Mouse (Mus musculus) embryonic fibroblast, embryonic 13.5 days (primary cell): ENCODE results near the gene Card11.

Experiments used
- CTCF ChIP-seq: IDR thresholded peaks from 2 replicates; pipeline ENCODE4 v1.5.1; 2011; ENCODE audit warnings: mild to moderate bottlenecking, control low read depth, low read length, moderate library complexity, borderline replicate concordance; ENCODE audit not compliant: insufficient read depth
- POLR2A ChIP-seq: IDR thresholded peaks from 2 replicates; pipeline ENCODE4 v1.6.1; 2011; ENCODE audit warnings: low read depth, mild to moderate bottlenecking, control low read depth, low read length, moderate library complexity

DNA sequence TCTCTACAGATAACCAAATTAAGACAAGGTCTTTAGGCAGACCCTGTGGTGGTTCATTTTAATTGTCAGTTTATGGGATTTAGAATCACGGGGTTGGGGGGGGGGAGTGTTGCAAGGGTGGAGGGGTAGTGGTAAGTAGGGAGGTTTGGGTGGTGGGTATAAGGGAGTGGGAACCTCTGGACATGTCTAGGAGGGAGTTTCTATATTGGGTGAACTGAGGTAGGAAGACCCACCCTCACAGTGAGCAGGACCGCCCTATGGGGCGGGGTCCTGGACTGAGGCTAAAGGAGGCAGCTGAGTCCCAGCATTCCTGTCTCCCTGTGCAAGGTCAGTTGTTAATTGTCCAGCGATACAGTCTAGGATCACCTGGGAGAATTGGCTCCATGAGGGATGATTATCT, 42.0 kb upstream of the Card11 start:
- TF ChIP-seq CTCF, result no peak
- no peak for TF ChIP-seq POLR2A
